Mouse (Mus musculus) cerebellum, adult 8-10 months (tissue): ENCODE results near the gene Zfp710.
"Not testable (repeated sequence)": the region's sequence is repeated elsewhere in the genome, so short reads cannot be mapped to it uniquely, and the experiment has no call there.

Experiments used
- DNase-seq: peaks from one replicate; pipeline ENCODE4 v3.0.0; 2022

Zfp710 gene

DNA sequence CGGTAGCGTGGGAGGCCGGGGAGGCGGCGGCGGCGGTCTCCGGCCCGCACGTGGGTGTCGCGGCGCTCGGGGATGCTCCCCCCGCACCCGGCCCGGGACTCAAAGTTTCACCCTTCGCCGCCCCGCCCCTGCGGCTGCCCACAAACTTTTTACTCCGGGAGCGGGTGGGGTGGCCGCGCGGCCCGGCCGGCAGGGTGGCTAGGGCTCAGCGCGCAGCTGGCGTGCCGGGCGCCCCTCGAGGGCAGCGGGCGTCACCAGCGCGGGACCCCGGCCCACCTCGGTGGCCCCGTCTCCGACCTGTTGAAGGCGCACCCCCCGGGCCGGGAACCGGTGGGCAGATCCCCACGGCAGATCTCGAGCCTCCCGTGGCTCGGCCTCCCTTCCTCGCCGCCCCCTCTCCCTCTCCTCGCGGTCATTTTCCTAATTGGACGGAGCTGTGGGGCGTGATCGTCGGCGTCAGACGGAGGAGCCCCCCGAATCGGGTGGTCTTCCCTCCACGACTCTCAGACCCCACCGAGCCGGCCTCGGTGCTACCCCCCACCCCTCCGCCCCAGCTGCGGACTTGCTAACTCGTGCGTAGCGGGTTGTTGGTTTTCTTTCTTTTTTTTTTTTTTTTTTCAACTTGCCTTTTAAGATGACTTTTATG, 2.5 kb downstream of the Zfp710 start:
- peak; percentile 46 for DNase-seq

- DNase-seq, result peak; percentile 33
Observed at GRCm38 (mm10) chr7:80027636-80028417, 3.2 kb downstream of the Zfp710 start.

- peak; percentile 54 for DNase-seq
Observed at GRCm38 (mm10) chr7:80028418-80028720, 3.8 kb downstream of the Zfp710 start.

DNA sequence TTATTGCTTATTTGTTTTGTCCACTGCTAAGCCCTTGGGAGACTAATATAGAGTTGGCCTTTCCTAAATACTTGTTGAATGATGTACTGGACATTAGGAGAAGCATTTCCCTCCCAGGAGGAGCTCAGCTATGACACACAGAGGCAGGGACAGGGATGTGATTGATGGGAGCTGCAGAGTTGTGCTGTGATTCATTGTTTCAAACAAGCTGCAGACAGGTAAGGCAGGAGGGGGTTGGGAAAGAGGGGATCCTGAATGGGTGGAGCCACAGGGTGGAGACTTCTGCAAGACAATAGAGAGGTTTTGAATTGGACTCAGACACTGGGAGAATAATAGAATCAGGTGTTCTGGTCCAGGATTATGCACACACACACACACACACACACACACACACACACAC, 5.4 kb downstream of the Zfp710 start:
- DNase-seq, result no peak

DNA sequence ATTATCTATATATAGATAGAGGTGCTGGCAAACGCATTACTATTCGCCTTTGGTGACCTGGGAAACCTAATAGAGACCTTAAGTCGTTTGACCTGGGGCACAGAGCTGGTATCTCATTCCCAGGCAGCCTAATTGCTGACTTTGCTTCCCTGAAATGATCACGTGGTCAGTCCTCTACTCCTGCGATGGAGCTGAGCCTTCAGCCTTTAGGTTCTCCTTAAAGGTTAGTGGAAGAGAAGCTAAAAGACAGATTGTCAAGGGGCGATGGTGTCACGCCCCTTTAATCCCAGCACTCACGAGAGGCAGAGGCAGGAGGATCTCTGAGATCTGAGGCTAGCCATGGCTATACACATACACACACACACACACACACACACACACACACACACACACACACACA, 5.9 kb downstream of the Zfp710 start:
- DNase-seq, result no peak

- no peak for DNase-seq
Observed at GRCm38 (mm10) chr7:80030987-80031386, 6.4 kb downstream of the Zfp710 start.

- no peak for DNase-seq
Observed at GRCm38 (mm10) chr7:80031478-80031877, 6.9 kb downstream of the Zfp710 start.

GRCm38 (mm10) chr7:80032216-80033052, 7.8 kb downstream of the Zfp710 start:
- DNase-seq, result no peak

DNA sequence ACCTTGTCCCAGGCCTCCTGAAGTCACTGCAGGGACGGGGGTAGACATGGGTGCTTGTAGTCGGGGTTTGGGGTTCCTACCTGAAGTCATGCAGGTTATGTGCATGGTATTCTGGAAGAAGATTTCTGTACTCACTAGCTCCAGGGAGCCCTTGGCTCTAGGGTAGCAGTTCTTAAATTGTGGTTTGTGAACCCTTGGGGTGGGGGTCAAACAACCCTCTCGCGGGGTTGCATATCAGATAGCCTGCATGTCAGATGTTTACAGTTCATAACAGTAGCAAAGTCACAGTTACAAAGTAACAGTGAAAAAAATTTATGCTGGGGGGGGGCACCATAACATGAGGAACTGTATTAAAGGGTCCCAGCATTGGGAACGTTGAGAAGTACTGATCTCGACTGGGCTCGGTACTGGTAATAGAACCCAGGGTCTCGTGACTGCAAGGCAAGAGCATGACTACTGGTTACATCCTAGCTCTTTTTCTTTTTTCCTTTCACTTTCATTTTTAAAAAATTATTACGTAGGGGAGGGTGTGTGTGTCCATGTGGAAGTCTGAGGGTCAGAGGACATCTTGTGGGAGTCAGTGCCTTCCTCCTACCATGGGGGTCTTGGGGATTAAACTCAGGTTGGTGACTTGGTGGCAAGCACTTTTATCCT, 8.6 kb downstream of the Zfp710 start:
- DNase-seq, result no peak

GRCm38 (mm10) chr7:80033771-80034170, 9.2 kb downstream of the Zfp710 start:
- no peak for DNase-seq

DNA sequence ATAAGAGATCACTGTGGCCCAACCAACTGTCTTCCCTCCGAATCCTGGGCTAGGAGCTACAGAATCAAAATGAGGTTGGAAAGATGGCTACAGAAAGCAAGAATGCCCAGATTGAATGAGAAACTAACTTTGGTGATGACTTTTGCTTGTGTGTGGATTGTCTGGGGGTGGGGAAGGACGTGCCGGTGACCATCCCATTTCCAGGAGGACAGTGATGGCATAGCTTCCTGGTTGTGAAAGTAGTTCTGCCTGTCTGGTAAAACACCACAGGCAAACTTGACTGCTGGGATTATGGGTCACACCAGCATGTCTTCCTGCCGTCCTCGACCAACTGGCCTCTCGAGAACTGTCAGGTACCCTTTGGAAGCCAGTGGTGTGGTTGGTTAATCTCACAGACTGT, 10.5 kb downstream of the Zfp710 start:
- no peak for DNase-seq

DNA sequence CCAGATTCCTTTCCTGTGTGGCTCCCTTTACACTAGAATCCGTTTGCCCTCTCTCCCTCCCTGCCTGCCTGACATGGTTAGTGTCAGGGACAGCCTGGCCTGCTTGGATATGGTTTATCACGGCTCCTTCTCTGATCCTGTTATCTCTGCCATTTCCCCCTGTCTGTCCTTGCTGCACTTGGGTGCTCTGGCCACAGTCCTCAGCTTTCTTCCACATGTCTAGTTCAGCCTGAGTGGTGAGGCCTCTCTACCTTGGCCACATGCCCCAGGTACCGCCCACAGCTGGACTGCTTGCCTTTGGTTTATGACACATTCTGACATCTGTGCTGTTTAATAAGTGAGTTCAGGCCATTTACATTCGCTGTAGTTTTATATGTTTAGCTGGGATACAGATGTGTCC, 11.1 kb downstream of the Zfp710 start:
- DNase-seq, result no peak

GRCm38 (mm10) chr7:80039699-80040098, 15.1 kb downstream of the Zfp710 start:
- no peak for DNase-seq

GRCm38 (mm10) chr7:80044170-80044569, 19.6 kb downstream of the Zfp710 start:
- DNase-seq, result no peak

DNA sequence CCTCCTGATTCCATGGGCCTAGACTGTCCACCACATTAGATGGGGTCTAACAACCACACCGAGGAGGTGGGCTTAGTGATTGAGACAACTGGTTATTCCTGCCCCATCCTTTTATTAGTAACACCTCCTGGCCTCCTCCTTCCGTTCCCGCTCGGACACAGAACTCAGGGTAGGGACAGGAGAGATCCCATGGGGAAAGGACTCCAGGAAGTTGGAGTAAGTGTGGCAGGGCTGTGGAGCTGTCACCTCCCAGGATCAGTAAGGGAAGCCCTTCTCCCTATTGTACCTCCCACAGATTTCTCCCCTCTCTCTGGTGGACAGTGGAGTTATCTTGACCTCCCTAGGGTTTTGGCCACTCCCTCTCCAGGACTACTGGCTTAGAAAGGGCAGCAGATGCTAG, 22.4 kb downstream of the Zfp710 start:
- no peak for DNase-seq

DNA sequence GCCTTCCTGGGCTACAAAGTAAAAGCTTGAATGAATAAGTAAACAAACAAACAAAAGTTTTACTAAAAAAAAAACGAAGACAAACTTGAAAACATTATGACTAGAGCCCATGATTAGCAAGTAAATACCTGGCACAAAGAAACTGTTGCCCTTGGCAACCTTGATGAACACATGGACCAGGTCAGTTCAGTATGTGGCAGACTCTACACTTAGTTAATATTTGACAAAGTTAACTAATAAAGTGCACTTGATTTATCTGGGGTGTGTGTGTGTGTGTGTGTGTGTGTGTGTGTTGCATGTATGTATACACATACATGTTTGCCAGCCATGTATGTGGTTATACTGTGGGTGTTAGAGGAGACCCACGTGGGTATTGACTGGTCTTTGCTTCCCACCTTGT, 25.1 kb downstream of the Zfp710 start:
- no peak for DNase-seq

- not testable (repeated sequence) for DNase-seq
Observed at GRCm38 (mm10) chr7:80050382-80050781, 25.8 kb downstream of the Zfp710 start.

DNA sequence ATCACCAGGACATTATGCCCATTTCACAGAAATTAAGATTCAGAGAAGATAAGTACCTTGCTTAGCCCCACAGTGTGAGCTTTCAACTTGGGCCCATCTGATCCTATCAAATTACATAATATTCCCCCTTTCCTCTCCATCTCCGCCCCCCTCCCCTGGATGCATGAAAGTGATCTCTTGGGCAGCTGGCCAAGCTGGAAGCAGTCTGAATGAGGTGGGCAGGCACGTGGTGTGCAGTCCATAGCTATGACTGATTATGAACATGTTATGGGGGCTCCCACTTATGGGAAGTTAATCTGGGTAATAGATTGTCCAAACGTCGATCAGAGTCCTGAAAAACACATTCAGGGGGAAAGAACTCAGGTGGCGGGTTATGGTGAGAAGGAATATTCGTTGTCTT, 27.2 kb downstream of the Zfp710 start:
- no peak for DNase-seq

- no peak for DNase-seq
Observed at GRCm38 (mm10) chr7:80052261-80052660, 27.6 kb downstream of the Zfp710 start.

- DNase-seq, result no peak
Observed at GRCm38 (mm10) chr7:80053147-80053546, 28.5 kb downstream of the Zfp710 start.

DNA sequence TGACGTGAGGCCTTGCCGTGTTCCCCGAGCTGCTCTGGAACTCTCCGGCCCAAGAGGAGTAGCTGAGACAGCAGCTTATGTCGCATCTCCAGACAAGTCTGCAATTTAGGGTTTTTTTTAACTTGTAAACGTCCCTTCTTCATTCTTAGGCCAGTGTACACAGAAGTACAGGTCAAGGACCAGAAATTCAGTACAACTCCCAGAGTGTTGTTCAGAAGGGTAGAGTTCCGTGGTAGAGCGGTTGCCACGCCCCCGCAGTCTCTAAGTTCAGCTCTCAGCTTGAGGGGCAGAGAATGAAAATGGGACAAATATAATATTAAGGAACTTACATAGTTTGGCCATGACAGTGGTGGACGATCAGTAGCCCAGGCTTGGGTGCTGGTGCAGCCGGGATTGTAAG, 31.2 kb downstream of the Zfp710 start:
- DNase-seq, result no peak

GRCm38 (mm10) chr7:80057002-80057691, 32.5 kb downstream of the Zfp710 start:
- DNase-seq, result no peak

DNA sequence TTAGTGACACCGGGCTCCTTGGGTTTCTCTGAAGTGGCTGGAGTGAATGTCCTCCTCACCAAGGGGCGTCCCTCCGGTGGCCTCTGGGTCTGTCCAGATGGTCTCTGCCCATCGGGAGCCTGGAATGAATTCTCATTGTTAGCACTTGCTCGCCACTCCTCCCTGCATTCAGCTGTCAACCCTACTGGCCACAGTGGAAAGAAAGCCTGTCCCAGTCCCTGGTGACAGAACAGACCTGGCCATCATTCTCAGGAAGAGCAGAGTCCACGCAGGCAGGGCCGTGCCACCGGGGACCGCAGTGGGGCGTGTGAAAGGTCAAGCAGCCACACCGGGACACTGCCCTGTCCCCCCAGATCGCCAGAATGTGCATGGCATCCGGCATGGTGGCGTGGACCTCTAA, 33.2 kb downstream of the Zfp710 start:
- no peak for DNase-seq
